Mouse (Mus musculus) olfactory bulb, adult 2 months (tissue): ENCODE results near the gene Trp53bp2. TPM values are rescaled to one million over a fixed set of nuclear protein-coding genes. Genes with fewer than 3 reads are reported as not detected.

ENCODE experiments used
- H3K27ac ChIP-seq: fragments of 200-500 bp; 2 replicates; pipeline ENCODE4 v1.5.1; 2012; ENCODE audit warnings: low read depth, low read length; ENCODE audit not compliant: insufficient read depth
- H3K4me1 ChIP-seq: fragments of 200-500 bp; 2 replicates; pipeline ENCODE4 v1.6.1; 2012; ENCODE audit warnings: low read length; ENCODE audit not compliant: control insufficient read depth, insufficient read depth
- H3K4me3 ChIP-seq: fragments of 200-500 bp; 2 replicates; pipeline ENCODE4 v1.5.1; 2012; ENCODE audit warnings: mild to moderate bottlenecking, low read depth, low read length, moderate library complexity; ENCODE audit not compliant: insufficient read depth
- CTCF ChIP-seq: fragments of 200-500 bp; IDR thresholded peaks from 2 replicates; pipeline ENCODE4 v1.5.1; 2012; ENCODE audit warnings: low read depth, mild to moderate bottlenecking, low read length, moderate library complexity; ENCODE audit not compliant: insufficient read depth
- POLR2A ChIP-seq: fragments of 200-500 bp; IDR thresholded peaks from 2 replicates; pipeline ENCODE4 v1.6.1; 2012; ENCODE audit warnings: mild to moderate bottlenecking, low read depth, low read length, moderate library complexity; ENCODE audit not compliant: insufficient read depth
- WGBS: fragments of 180-500 bp; shearing (Covaris S2); methylation state at CpG from one replicate; pipeline ENCODE4 v1.1.7; 2018; 5-methylcytosine and 5-hydroxymethylcytosine counted together
- polyA plus RNA-seq: library from polyadenylated mRNA; stranded (reverse); fragments of >200 nt; gene quantifications from 2 replicates; pipeline ENCODE4 v1.2.4, GENCODE M21; 2012; ENCODE audit warnings: low replicate concordance; ENCODE audit not compliant: missing spikeins, insufficient read depth, insufficient read length

The Trp53bp2 gene
- polyA plus RNA-seq, 1 experiment, result not detected

DNA sequence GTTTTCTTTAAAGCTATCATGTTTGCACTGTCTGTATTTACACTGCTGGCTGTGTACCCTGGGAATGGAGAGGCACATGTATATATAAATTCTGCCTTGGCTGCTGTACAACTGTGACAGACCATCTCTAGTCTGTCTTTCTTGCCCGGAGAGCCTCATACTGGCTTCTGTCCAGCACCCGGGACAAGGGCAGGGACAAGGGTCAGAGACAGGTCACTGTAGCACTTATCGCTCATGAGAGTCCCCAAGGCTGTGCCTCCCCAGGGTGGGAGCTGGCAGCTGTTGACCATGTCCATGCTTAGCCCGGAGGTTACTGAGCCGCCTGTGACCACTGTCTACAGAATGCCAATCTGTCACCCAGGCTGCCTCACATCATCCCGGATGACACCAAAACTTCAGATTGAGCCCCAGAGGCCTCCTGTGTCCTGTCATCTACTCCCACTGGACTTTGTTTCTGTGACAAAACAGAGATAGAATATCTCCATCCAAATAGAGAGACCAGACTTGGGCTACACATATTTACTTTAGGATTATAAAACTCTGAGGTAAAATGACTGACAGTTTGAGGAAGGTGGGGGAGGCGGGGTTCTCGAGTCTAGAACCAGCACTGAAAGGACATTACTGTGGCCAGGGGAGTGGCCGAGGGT lies 90.6 kb downstream of the Trp53bp2 start:
- H3K27ac ChIP-seq, result no peak overlapping the region; the same call in 1 of the 2 replicates
- TF ChIP-seq POLR2A (no peak), CTCF (no peak)
- H3K4me1 ChIP-seq, result peaks cover 59% of the 10 kb centered on the region
- WGBS, result 79% methylated on average over 9 of the region's 9 CpGs
- H3K4me3 ChIP-seq, result no peak overlapping the region

DNA sequence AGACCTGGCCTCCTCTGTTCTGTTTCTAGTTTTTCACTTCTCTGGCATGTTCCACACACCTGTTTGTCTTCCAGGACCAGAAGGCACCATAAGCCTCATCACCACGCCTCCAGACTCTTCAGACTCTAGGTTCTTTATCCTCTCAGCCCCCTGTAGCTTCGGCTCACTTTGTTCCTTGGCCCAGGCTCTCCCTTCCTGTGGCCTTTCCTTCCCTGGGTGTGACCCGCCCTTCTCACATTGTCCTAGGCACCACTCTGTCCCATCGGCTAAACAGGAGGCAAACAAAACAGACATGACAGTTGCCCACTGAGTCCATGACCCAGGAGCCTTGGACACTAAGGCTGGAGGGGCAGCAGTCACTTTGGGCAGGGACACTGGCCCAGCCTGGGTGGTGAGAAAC lies 91.3 kb downstream of the Trp53bp2 start:
- 84% methylated on average over 4 of the region's 4 CpGs for WGBS
- Histone ChIP-seq H3K4me3 (no peak overlapping the region), H3K4me1 (peaks cover 61% of the 10 kb centered on the region), H3K27ac (no peak overlapping the region)
- TF ChIP-seq CTCF (no peak), POLR2A (no peak)

DNA sequence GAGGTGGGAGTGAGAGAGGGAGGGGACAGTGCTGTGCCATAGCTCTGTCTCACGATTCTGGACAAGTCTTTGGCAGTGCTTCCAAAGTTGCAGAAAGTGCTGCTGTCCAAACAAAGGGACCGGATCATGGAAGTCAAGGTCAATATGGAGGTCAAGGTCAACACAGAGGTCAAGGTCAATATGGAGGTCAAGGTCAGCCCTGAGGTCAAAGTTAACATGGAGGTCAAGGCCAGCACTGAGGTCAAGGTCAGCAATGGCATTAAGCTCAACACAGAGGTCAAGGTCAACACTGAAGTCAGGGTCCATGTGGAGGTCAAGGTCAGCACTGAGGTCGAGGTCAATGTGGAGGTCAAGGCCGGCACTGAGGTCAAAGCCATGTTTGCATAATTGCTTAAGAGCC lies 91.9 kb downstream of the Trp53bp2 start:
- Histone ChIP-seq H3K4me3 (no peak overlapping the region), H3K27ac (peak overlapping the region; percentile 17), H3K4me1 (peaks cover 64% of the 10 kb centered on the region)
- TF ChIP-seq POLR2A (no peak), CTCF (no peak)
- 79% methylated on average over 4 of the region's 4 CpGs for WGBS

DNA sequence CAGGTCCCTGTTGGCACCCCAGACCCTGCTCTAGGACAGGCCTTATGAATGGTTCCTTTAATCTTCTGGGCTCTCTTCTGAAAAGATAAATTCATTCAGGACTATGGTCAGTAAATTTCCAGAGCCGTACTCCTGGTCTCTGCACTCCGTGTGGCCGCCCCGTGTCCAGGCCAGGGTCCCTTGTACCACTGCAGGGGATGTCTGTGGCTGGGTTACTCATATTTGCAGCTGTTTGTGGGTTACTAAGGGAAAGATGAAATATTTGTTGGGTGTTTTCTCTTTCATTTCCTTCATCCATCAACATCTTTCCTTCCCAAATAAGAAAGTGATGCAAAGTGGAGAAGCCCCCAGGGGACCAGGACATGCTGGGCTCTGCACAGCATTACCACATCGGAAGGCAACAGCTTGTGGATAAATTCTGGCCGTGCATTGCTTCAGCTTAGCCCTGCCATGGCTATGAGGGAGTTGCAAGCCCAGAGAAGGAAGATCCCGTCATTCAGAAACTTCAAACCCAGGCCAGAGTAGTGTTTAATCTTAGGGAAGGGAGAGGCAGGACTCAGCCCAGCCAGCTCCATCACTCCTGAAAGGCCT lies 92.9 kb downstream of the Trp53bp2 start:
- no peak overlapping the region for H3K4me3 ChIP-seq
- peaks cover 61% of the 10 kb centered on the region for H3K4me1 ChIP-seq
- peak overlapping the region; percentile 97 for H3K27ac ChIP-seq
- 83% methylated on average over 7 of the region's 7 CpGs for WGBS
- TF ChIP-seq POLR2A (no peak), CTCF (no peak)

DNA sequence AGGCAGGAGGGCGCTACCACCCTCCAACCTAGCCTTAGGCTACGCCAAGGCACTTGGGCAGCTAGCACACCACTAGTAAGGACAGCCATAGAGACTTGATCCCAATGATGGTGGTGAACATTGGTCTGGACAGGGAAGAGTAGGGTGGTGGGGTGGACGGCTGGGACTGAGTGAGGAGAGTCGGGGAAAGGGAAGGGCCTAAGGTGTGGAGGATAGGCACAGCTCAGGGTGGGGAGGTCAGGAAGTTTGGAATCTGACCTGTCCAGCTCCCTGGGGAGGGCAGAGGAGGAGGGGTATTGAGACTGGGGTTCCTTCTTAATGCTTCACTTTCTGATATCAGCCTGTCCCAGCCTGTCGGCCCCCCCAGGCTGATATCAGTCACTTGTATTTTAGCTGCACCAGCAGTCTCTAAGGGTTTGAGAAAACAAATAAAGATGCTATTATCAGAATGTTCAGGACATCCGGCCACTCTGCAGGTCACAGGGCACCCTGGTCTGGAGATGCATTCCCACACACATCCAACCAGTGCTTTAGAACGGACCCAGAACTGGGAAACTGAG lies 93.6 kb downstream of the Trp53bp2 start:
- H3K4me1 ChIP-seq, result peaks cover 57% of the 10 kb centered on the region
- WGBS, result 83% methylated on average over 7 of the region's 7 CpGs
- peak overlapping the region; percentile 97 for H3K27ac ChIP-seq
- no peak overlapping the region for H3K4me3 ChIP-seq
- TF ChIP-seq POLR2A (no peak), CTCF (no peak)

DNA sequence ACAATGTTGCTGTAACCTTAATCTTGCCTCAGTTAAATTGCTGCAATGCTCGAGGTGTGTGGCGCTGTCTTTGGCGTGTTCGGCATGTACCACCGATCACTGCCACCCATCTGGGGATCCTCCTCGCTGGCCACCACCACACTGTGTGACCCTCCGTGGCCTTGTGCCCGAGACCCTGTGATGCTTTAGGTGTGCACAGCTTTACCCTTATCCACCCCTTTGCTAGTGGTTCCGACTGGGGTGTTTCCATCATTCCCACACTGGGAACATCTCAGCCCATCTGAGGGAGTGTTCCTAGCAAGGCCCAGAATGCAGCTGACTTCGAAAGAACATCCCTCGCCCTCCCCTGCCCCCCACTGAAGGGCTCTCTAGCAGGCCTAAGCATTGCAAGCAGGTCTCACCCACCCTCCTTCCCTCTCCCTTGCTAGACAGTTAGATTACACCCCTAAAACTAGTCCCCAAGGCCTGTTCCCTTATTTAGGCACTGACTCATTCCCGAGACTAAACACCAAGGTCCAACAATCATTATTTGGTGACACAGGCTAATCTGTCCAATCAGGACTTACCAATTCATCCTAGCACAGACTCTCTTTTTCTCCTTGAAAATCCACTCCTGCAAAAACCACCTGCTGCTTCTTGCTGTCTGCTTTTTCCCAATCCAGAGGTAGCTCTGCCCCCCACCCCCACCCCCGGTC lies 94.4 kb downstream of the Trp53bp2 start:
- 53% methylated on average over 13 of the region's 13 CpGs for WGBS
- Histone ChIP-seq H3K27ac (peak overlapping the region; percentile 97), H3K4me3 (no peak overlapping the region)

DNA sequence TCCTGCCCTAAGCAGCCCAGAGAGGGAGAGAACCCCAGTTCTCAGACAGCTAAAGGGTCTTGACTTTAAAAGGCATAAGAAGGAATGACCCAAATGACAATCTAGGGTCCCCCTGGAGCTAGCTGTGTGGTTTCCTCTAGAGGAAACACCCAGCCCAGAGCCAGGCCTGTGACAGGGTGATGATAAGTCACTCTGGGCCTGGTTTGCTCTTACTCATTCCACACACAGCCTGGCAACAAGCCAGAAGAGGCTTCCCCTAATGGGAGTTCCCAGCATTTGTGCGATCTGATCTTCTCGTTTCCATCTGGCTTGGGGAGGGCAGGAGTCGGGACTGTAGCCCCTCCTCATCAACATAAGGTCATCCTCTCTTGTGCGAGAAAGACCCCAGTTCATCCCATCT lies 95.3 kb downstream of the Trp53bp2 start:
- whole genome bisulfite sequencing, result 13% methylated on average over 4 of the region's 4 CpGs
- TF ChIP-seq POLR2A (no peak), CTCF (no peak)

More for the DNA sequence above, 94.4 kb downstream of the Trp53bp2 start:
- peaks cover 57% of the 10 kb centered on the region for H3K4me1 ChIP-seq
- TF ChIP-seq POLR2A, result no peak
- TF ChIP-seq CTCF, result no peak

DNA sequence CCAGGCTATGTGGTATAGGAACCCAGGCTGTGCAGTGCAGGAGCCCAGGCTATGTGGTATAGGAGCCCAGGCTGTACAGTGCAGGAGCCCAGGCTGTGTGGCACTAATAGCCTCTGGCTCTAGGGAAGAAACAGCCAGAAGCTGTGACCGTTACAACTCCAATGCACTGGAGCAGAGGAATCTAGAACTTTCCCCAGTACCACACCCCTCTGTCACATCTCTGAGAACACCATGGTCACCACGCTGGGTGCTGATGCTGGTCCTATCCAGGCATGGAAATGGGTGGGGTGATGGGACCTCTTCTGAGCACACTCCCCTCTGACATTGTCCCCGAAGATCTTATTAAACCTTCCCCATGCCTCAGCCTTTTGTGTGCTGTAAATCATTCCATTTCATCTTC lies 96.3 kb downstream of the Trp53bp2 start:
- Histone ChIP-seq H3K27ac (peak overlapping the region; percentile 99), H3K4me3 (no peak overlapping the region), H3K4me1 (peaks cover 67% of the 10 kb centered on the region)
- 81% methylated on average over 3 of the region's 3 CpGs for WGBS
- TF ChIP-seq CTCF (no peak), POLR2A (no peak)

More for the DNA sequence above, 95.3 kb downstream of the Trp53bp2 start:
- Histone ChIP-seq H3K4me3 (no peak overlapping the region), H3K4me1 (peaks cover 61% of the 10 kb centered on the region), H3K27ac (peak overlapping the region; percentile 31)
